Mouse (Mus musculus): ENCODE results near the gene Hk1. TPM values are rescaled to one million over a fixed set of nuclear protein-coding genes. Genes with fewer than 3 reads are reported as not detected.

Gene Hk1
- total and polyA plus RNA-seq, 2 experiments, result 1.4 to 1.6 TPM

GRCm38 (mm10) chr10:62228126-62228525, 151.6 kb downstream of the Hk1 start:
- Histone ChIP-seq H3K36me3 (ENCODE audit: control insufficient read depth, insufficient read depth, low read length) (no peaks in the 10 kb centered on the region), H3K9ac (ENCODE audit: low read depth, low read length) (no peak overlapping the region), H3K27me3 (ENCODE audit: control insufficient read depth, insufficient read depth, low read length) (no peaks in the 10 kb centered on the region), H3K4me1 (ENCODE audit: control insufficient read depth, insufficient read depth, low read length) (no peaks in the 10 kb centered on the region), H3K79me2 (ENCODE audit: control insufficient read depth, insufficient read depth, low read length) (peaks cover 4% of the 10 kb centered on the region; the same call in 1 of the 2 replicates), H3K27ac (replicated peaks; ENCODE audit: insufficient read depth, low read depth, low read length) (no peak overlapping the region), H3K4me3 (ENCODE audit: insufficient read depth, low read depth, low read length) (no peak overlapping the region)
- DNase-seq (ENCODE audit: extremely low read depth, low read depth, low spot score), result no peak
- WGBS, result 71% methylated on average over 6 of the region's 6 CpGs
- no peak for TF ChIP-seq CTCF (IDR thresholded peaks at IDR 0.05; ENCODE audit: low read depth, low read length)
- TF ChIP-seq POLR2A (IDR thresholded peaks at IDR 0.05; ENCODE audit: extremely low read depth, insufficient read depth, low read length), result no peak

GRCm38 (mm10) chr10:62225839-62226238, 153.9 kb downstream of the Hk1 start:
- no peaks in the 10 kb centered on the region for H3K27me3 ChIP-seq (ENCODE audit: control insufficient read depth, insufficient read depth, low read length)
- H3K36me3 ChIP-seq (ENCODE audit: control insufficient read depth, insufficient read depth, low read length), result no peaks in the 10 kb centered on the region
- H3K27ac ChIP-seq (replicated peaks; ENCODE audit: insufficient read depth, low read depth, low read length), result no peak overlapping the region
- 81% methylated on average over 7 of the region's 7 CpGs for WGBS
- no peak overlapping the region for H3K4me3 ChIP-seq (ENCODE audit: insufficient read depth, low read depth, low read length)
- H3K79me2 ChIP-seq (ENCODE audit: control insufficient read depth, insufficient read depth, low read length), result peaks cover 4% of the 10 kb centered on the region; the same call in 1 of the 2 replicates
- DNase-seq (ENCODE audit: extremely low read depth, low read depth, low spot score), result no peak
- no peaks in the 10 kb centered on the region; the same call in 1 of the 2 replicates for H3K4me1 ChIP-seq (ENCODE audit: control insufficient read depth, insufficient read depth, low read length)
- no peak overlapping the region for H3K9ac ChIP-seq (ENCODE audit: low read depth, low read length)
- no peak for TF ChIP-seq POLR2A (IDR thresholded peaks at IDR 0.05; ENCODE audit: extremely low read depth, insufficient read depth, low read length)
- TF ChIP-seq CTCF (IDR thresholded peaks at IDR 0.05; ENCODE audit: low read depth, low read length), result no peak

GRCm38 (mm10) chr10:62224231-62224630, 155.5 kb downstream of the Hk1 start:
- Histone ChIP-seq H3K27ac (replicated peaks; ENCODE audit: insufficient read depth, low read depth, low read length) (no peak overlapping the region), H3K36me3 (ENCODE audit: control insufficient read depth, insufficient read depth, low read length) (no peaks in the 10 kb centered on the region), H3K9ac (ENCODE audit: low read depth, low read length) (no peak overlapping the region), H3K27me3 (ENCODE audit: control insufficient read depth, insufficient read depth, low read length) (no peaks in the 10 kb centered on the region), H3K79me2 (ENCODE audit: control insufficient read depth, insufficient read depth, low read length) (no peaks in the 10 kb centered on the region; the same call in 1 of the 2 replicates), H3K4me3 (ENCODE audit: insufficient read depth, low read depth, low read length) (no peak overlapping the region), H3K4me1 (ENCODE audit: control insufficient read depth, insufficient read depth, low read length) (no peaks in the 10 kb centered on the region; the same call in 1 of the 2 replicates)
- no peak for DNase-seq (ENCODE audit: extremely low read depth, low read depth, low spot score)
- WGBS, result 58% methylated on average over 6 of the region's 6 CpGs
- no peak for TF ChIP-seq POLR2A (IDR thresholded peaks at IDR 0.05; ENCODE audit: extremely low read depth, insufficient read depth, low read length)
- no peak for TF ChIP-seq CTCF (IDR thresholded peaks at IDR 0.05; ENCODE audit: low read depth, low read length)

GRCm38 (mm10) chr10:62222777-62223176, 156.9 kb downstream of the Hk1 start:
- no peak for DNase-seq (ENCODE audit: extremely low read depth, low read depth, low spot score)
- no peaks in the 10 kb centered on the region for H3K36me3 ChIP-seq (ENCODE audit: control insufficient read depth, insufficient read depth, low read length)
- 65% methylated on average over 17 of the region's 17 CpGs for WGBS
- TF ChIP-seq CTCF (IDR thresholded peaks at IDR 0.05; ENCODE audit: low read depth, low read length), result no peak
- TF ChIP-seq POLR2A (IDR thresholded peaks at IDR 0.05; ENCODE audit: extremely low read depth, insufficient read depth, low read length), result no peak
- no peak overlapping the region for H3K27ac ChIP-seq (replicated peaks; ENCODE audit: insufficient read depth, low read depth, low read length)
- H3K4me3 ChIP-seq (ENCODE audit: insufficient read depth, low read depth, low read length), result no peak overlapping the region
- H3K9ac ChIP-seq (ENCODE audit: low read depth, low read length), result no peak overlapping the region
- H3K79me2 ChIP-seq (ENCODE audit: control insufficient read depth, insufficient read depth, low read length), result no peaks in the 10 kb centered on the region; the same call in 1 of the 2 replicates
- H3K27me3 ChIP-seq (ENCODE audit: control insufficient read depth, insufficient read depth, low read length), result no peaks in the 10 kb centered on the region
- no peaks in the 10 kb centered on the region; the same call in 1 of the 2 replicates for H3K4me1 ChIP-seq (ENCODE audit: control insufficient read depth, insufficient read depth, low read length)

- no peak for DNase-seq (ENCODE audit: extremely low read depth, low read depth, low spot score)
- H3K9ac ChIP-seq (ENCODE audit: low read depth, low read length), result no peak overlapping the region
Measured at GRCm38 (mm10) chr10:62221647-62222046, 158.1 kb downstream of the Hk1 start.

GRCm38 (mm10) chr10:62220732-62221514, 158.8 kb downstream of the Hk1 start:
- Histone ChIP-seq H3K4me1 (ENCODE audit: control insufficient read depth, insufficient read depth, low read length) (no peaks in the 10 kb centered on the region; the same call in 1 of the 2 replicates), H3K27me3 (ENCODE audit: control insufficient read depth, insufficient read depth, low read length) (no peaks in the 10 kb centered on the region), H3K79me2 (ENCODE audit: control insufficient read depth, insufficient read depth, low read length) (no peaks in the 10 kb centered on the region), H3K27ac (replicated peaks; ENCODE audit: insufficient read depth, low read depth, low read length) (no peak overlapping the region), H3K36me3 (ENCODE audit: control insufficient read depth, insufficient read depth, low read length) (no peaks in the 10 kb centered on the region), H3K4me3 (ENCODE audit: insufficient read depth, low read depth, low read length) (no peak overlapping the region), H3K9ac (ENCODE audit: low read depth, low read length) (peak overlapping the region; percentile 19; the same call in 1 of the 2 replicates)
- TF ChIP-seq POLR2A (IDR thresholded peaks at IDR 0.05; ENCODE audit: extremely low read depth, insufficient read depth, low read length), result no peak
- TF ChIP-seq CTCF (IDR thresholded peaks at IDR 0.05; ENCODE audit: low read depth, low read length), result no peak
- no peak for DNase-seq (ENCODE audit: extremely low read depth, low read depth, low spot score)
- 59% methylated on average over 8 of the region's 8 CpGs for whole genome bisulfite sequencing

More at GRCm38 (mm10) chr10:62221647-62222046, 158.1 kb downstream of the Hk1 start:
- no peak overlapping the region for H3K4me3 ChIP-seq (ENCODE audit: insufficient read depth, low read depth, low read length)
- TF ChIP-seq CTCF (IDR thresholded peaks at IDR 0.05; ENCODE audit: low read depth, low read length) (no peak), POLR2A (IDR thresholded peaks at IDR 0.05; ENCODE audit: extremely low read depth, insufficient read depth, low read length) (no peak)
- no peaks in the 10 kb centered on the region; the same call in 1 of the 2 replicates for H3K4me1 ChIP-seq (ENCODE audit: control insufficient read depth, insufficient read depth, low read length)
- H3K79me2 ChIP-seq (ENCODE audit: control insufficient read depth, insufficient read depth, low read length), result no peaks in the 10 kb centered on the region; the same call in 1 of the 2 replicates
- no peak overlapping the region for H3K27ac ChIP-seq (replicated peaks; ENCODE audit: insufficient read depth, low read depth, low read length)
- no peaks in the 10 kb centered on the region for H3K27me3 ChIP-seq (ENCODE audit: control insufficient read depth, insufficient read depth, low read length)
- H3K36me3 ChIP-seq (ENCODE audit: control insufficient read depth, insufficient read depth, low read length), result no peaks in the 10 kb centered on the region
- WGBS, result 82% methylated on average over 2 of the region's 2 CpGs

Other genes with a start within 250 kb of the Hk1 start
- gene Neurog3, start 246.8 kb downstream of the Hk1 start, total RNA-seq (2014; rRNA removed), result not detected in 2 replicates
- not detected in 2 replicates for gene Neurog3, start 246.8 kb downstream of the Hk1 start, polyA plus RNA-seq (2012; rRNA removed)
- gene Fam241b, start 236.0 kb downstream of the Hk1 start, total RNA-seq (2014; rRNA removed), result 2.1 and 3.6 TPM in 2 replicates
- 3.2 and 3.9 TPM in 2 replicates for gene Fam241b, start 236.0 kb downstream of the Hk1 start, polyA plus RNA-seq (2012; rRNA removed)
- 4.1 and 7.3 TPM in 2 replicates for gene Tspan15, start 148.7 kb downstream of the Hk1 start, total RNA-seq (2014; rRNA removed)
- 4.8 and 8.6 TPM in 2 replicates for gene Tspan15, start 148.7 kb downstream of the Hk1 start, polyA plus RNA-seq (2012; rRNA removed)
- not detected in 2 replicates for gene Tacr2, start 127.5 kb downstream of the Hk1 start, total RNA-seq (2014; rRNA removed)
- not detected in 2 replicates for gene Tacr2, start 127.5 kb downstream of the Hk1 start, polyA plus RNA-seq (2012; rRNA removed)
- gene Hkdc1, start 42.6 kb upstream of the Hk1 start, total RNA-seq (2014; rRNA removed), result under 0.01 and 0.18 TPM in 2 replicates
- 0.05 TPM in 1 of 2 replicates, not detected in the other for gene Hkdc1, start 42.6 kb upstream of the Hk1 start, polyA plus RNA-seq (2012; rRNA removed)
- 0.09 and 0.27 TPM in 2 replicates for gene 4930507D05Rik, start 69.6 kb upstream of the Hk1 start, total RNA-seq (2014; rRNA removed)
- 0.12 TPM in 1 of 2 replicates, not detected in the other for gene 4930507D05Rik, start 69.6 kb upstream of the Hk1 start, polyA plus RNA-seq (2012; rRNA removed)
- gene Supv3l1, start 69.8 kb upstream of the Hk1 start, total RNA-seq (2014; rRNA removed), result 18.8 and 19.1 TPM in 2 replicates
- 10.5 and 12.1 TPM in 2 replicates for gene Supv3l1, start 69.8 kb upstream of the Hk1 start, polyA plus RNA-seq (2012; rRNA removed)
- 34.1 and 39.7 TPM in 2 replicates for gene Vps26a, start 106.9 kb upstream of the Hk1 start, total RNA-seq (2014; rRNA removed)
- gene Vps26a, start 106.9 kb upstream of the Hk1 start, polyA plus RNA-seq (2012; rRNA removed), result 7.2 and 7.7 TPM in 2 replicates
- 11.9 and 15.9 TPM in 2 replicates for gene Srgn, start 147.5 kb upstream of the Hk1 start, total RNA-seq (2014; rRNA removed)
- gene Srgn, start 147.5 kb upstream of the Hk1 start, polyA plus RNA-seq (2012; rRNA removed), result 4.3 and 5.0 TPM in 2 replicates
- gene Kif1bp, start 198.5 kb upstream of the Hk1 start, total RNA-seq (2014; rRNA removed), result 8.3 and 8.6 TPM in 2 replicates
- 8.2 and 9.8 TPM in 2 replicates for gene Kif1bp, start 198.5 kb upstream of the Hk1 start, polyA plus RNA-seq (2012; rRNA removed)
- gene Ddx21, start 222.4 kb upstream of the Hk1 start, total RNA-seq (2014; rRNA removed), result 10.9 and 11.8 TPM in 2 replicates
- 5.8 and 7.2 TPM in 2 replicates for gene Ddx21, start 222.4 kb upstream of the Hk1 start, polyA plus RNA-seq (2012; rRNA removed)